In genomic region chr12:81091641-81092040, GRCm38 (mm10) we compare ENCODE assay signal across 16 mouse cellular contexts.
"Had no signal": no experiment of that assay in that cellular context is flagged by ENCODE, and none has a peak within 500 bp of the region (broad histone marks: within the 10 kb centered on the region; RNA-seq: fewer than 3 reads in every experiment).

No protein-coding gene starts in this region.

- H3K9ac ChIP-seq: neural tube, embryonic 13.5 days; neural tube, embryonic 15.5 days; stomach, embryonic 15.5 days had no signal

- H3K27me3 ChIP-seq: neural tube, embryonic 13.5 days; neural tube, embryonic 15.5 days; stomach, embryonic 15.5 days had no signal

- H3K27ac ChIP-seq: neural tube, embryonic 13.5 days; neural tube, embryonic 15.5 days; stomach, embryonic 15.5 days; stomach, postnatal 0 days had no signal

- H3K4me1 ChIP-seq: neural tube, embryonic 13.5 days; neural tube, embryonic 15.5 days; stomach, embryonic 15.5 days had no signal

- H3K36me3 ChIP-seq: neural tube, embryonic 13.5 days; neural tube, embryonic 15.5 days; stomach, embryonic 15.5 days had no signal

- H3K4me3 ChIP-seq: neural tube, embryonic 13.5 days; neural tube, embryonic 15.5 days; stomach, embryonic 15.5 days had no signal

- DNase-seq: retina, postnatal 1 day; right cerebral cortex, adult 18-20 months; right cerebral cortex, postnatal 14 days; right cerebral cortex, postnatal 25 days; right cerebral cortex, postnatal 4 days; spleen, adult 18-20 months; thymus, adult 18-20 months; thymus, adult 2 months; thymus, postnatal 14 days; thymus, postnatal 25 days; thymus, postnatal 36 days; thymus, postnatal 4 days had no signal

- H3K9me3 ChIP-seq: neural tube, embryonic 13.5 days; neural tube, embryonic 15.5 days; stomach, embryonic 15.5 days had no signal

- H3K4me2 ChIP-seq: neural tube, embryonic 13.5 days; neural tube, embryonic 15.5 days; stomach, embryonic 15.5 days had no signal
